Mouse (Mus musculus): ENCODE data around the gene Gm10160. TPM values are rescaled to one million over a fixed set of nuclear protein-coding genes. Genes with fewer than 3 reads are reported as not detected.

Gm10160 gene
- polyA plus RNA-seq, 1 experiment from 2014 or later = not detected

DNA sequence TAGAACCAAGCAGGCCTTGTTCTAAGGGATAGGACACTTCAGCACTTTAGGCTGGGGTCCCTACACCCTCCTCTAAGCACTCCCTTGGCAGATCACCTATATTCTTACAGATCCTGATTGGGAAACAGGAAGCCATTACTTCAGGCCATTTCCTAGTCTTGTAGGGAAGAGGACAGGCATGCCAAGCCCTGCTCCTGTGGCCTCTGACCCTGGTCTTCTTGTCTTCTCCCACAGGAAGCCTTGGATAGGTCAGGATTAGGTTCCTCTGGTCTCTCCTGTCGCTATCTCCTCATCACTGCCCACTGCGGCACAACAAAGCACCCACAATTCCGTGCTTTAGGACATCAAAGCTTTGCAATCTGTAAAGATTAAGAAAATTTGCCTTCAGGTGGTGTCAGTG lies 3.9 kb downstream of the Gm10160 start:
- H3K9me3 ChIP-seq (ENCODE audit: control insufficient read depth, low read length) = no peaks in the 10 kb centered on the region
- ATAC-seq (ENCODE audit: insufficient read depth, low FRiP score, low TSS enrichment) = no peak
- no peaks in the 10 kb centered on the region for H3K4me1 ChIP-seq (ENCODE audit: control insufficient read depth, insufficient read depth, low read length)
- H3K27me3 ChIP-seq (ENCODE audit: control insufficient read depth, insufficient read depth, low read length) = no peaks in the 10 kb centered on the region
- no peaks in the 10 kb centered on the region for H3K36me3 ChIP-seq (ENCODE audit: control insufficient read depth, insufficient read depth, low read length)
- 94% methylated on average over 3 of the region's 3 CpGs for WGBS
- no peak overlapping the region for H3K27ac ChIP-seq (ENCODE audit: low read depth, low read length)
- no peak overlapping the region for H3K4me3 ChIP-seq (ENCODE audit: low read depth, low read length)
- H3K9ac ChIP-seq (ENCODE audit: low read length) = no peak overlapping the region
- no peak for DNase-seq (ENCODE audit: low spot score)
- no peak overlapping the region for H3K4me2 ChIP-seq (ENCODE audit: low read depth)

DNA sequence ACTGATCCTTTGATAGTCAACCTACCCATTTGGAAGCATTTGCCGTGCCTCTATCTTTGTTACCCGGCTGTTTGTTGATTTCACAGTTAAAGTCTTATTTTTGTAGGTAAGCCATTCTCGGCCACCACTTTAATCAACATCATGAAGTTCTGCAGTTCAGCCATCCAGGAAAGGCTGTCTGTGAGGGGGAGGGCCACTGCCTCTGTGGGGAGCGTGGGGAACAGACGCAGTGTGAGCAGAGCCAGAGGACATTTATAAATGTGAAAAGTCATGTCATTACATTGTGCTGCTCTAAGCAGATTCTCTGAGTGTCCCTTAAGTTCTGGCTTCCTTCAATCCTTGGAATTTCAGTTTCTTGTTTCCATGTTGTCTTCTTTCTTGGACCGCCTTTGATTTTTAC lies 5.4 kb downstream of the Gm10160 start:
- DNase-seq (ENCODE audit: low spot score) = no peak
- Histone ChIP-seq H3K4me1 (ENCODE audit: control insufficient read depth, insufficient read depth, low read length) (no peaks in the 10 kb centered on the region), H3K27ac (ENCODE audit: low read depth, low read length) (no peak overlapping the region), H3K4me2 (ENCODE audit: low read depth) (no peak overlapping the region), H3K36me3 (ENCODE audit: control insufficient read depth, insufficient read depth, low read length) (no peaks in the 10 kb centered on the region), H3K27me3 (ENCODE audit: control insufficient read depth, insufficient read depth, low read length) (no peaks in the 10 kb centered on the region), H3K4me3 (ENCODE audit: low read depth, low read length) (no peak overlapping the region), H3K9me3 (ENCODE audit: control insufficient read depth, low read length) (no peaks in the 10 kb centered on the region), H3K9ac (ENCODE audit: low read length) (no peak overlapping the region)
- no peak for ATAC-seq (ENCODE audit: insufficient read depth, low FRiP score, low TSS enrichment)
- 85% methylated on average over 6 of the region's 6 CpGs for WGBS

DNA sequence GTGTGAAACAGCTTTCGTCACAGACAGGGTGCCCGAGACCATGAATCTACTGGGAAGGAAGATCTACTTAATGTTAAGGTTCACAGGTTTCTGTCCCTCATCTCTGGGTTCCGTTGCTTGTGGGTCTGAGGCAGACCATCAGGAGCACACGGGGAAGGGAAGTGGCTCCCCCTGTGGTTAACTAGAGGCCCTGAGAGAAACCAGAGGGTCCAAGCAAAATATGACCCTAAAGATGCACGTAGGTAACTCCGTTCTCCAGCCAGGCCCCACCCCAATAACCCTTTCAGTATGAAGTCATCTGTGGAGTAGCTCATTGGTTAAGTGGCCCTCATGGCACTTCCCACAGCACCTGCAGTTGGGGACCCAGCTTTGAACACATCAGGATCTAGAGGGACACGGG lies 6.0 kb downstream of the Gm10160 start:
- WGBS = 86% methylated on average over 7 of the region's 7 CpGs
- Histone ChIP-seq H3K4me2 (ENCODE audit: low read depth) (no peak overlapping the region), H3K36me3 (ENCODE audit: control insufficient read depth, insufficient read depth, low read length) (no peaks in the 10 kb centered on the region), H3K4me1 (ENCODE audit: control insufficient read depth, insufficient read depth, low read length) (no peaks in the 10 kb centered on the region), H3K9ac (ENCODE audit: low read length) (no peak overlapping the region), H3K27me3 (ENCODE audit: control insufficient read depth, insufficient read depth, low read length) (no peaks in the 10 kb centered on the region), H3K9me3 (ENCODE audit: control insufficient read depth, low read length) (no peaks in the 10 kb centered on the region), H3K4me3 (ENCODE audit: low read depth, low read length) (no peak overlapping the region), H3K27ac (ENCODE audit: low read depth, low read length) (no peak overlapping the region)
- no peak for DNase-seq (ENCODE audit: low spot score)
- ATAC-seq (ENCODE audit: insufficient read depth, low FRiP score, low TSS enrichment) = no peak

DNA sequence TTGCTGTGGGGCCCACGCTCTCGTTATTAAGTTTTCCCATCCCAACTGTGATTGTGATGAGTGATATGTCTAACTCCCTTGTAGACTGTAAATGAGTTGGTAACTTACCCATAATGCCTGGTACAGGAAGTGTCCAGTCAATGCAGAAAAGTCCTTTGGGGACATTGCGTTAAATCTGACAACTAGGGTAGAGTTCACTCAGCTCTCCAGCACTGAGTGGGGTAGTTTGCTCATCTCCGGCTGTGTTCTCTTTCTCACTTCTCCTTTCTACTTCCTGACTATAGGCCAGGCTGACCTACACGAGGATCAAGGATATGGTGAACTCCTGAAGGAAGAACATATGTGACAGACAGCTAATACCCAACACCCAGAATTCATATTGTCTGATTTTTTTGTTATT lies 6.4 kb downstream of the Gm10160 start:
- DNase-seq (ENCODE audit: low spot score) (no peak), ATAC-seq (ENCODE audit: insufficient read depth, low FRiP score, low TSS enrichment) (no peak)
- no peak overlapping the region for H3K4me3 ChIP-seq (ENCODE audit: low read depth, low read length)
- H3K4me1 ChIP-seq (ENCODE audit: control insufficient read depth, insufficient read depth, low read length) = no peaks in the 10 kb centered on the region
- no peaks in the 10 kb centered on the region for H3K36me3 ChIP-seq (ENCODE audit: control insufficient read depth, insufficient read depth, low read length)
- H3K9ac ChIP-seq (ENCODE audit: low read length) = no peak overlapping the region
- no peaks in the 10 kb centered on the region for H3K27me3 ChIP-seq (ENCODE audit: control insufficient read depth, insufficient read depth, low read length)
- H3K27ac ChIP-seq (ENCODE audit: low read depth, low read length) = no peak overlapping the region
- no peak overlapping the region for H3K4me2 ChIP-seq (ENCODE audit: low read depth)
- WGBS = 91% methylated on average over 5 of the region's 5 CpGs
- H3K9me3 ChIP-seq (ENCODE audit: control insufficient read depth, low read length) = no peaks in the 10 kb centered on the region

DNA sequence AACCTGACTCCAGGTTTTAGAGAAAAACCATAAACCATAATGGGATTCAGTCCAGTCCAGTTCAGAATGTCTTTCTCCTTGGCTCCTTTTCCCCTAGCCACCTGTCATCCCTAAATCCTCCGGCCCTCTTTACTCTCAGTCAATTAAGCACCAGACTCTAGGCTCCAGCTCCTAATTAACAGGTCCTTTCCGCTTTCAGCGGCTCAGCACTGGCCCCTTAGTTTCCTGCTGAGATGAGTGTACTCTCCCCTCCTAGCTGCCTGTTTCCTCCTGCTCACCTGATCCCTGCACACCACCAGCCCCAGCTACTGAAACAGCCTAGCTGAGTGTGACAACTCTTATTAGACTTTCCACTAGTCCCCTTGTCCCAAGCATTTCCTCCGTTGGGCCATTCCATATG lies 7.8 kb downstream of the Gm10160 start:
- Histone ChIP-seq H3K4me2 (ENCODE audit: low read depth) (no peak overlapping the region), H3K9ac (ENCODE audit: low read length) (no peak overlapping the region), H3K9me3 (ENCODE audit: control insufficient read depth, low read length) (no peaks in the 10 kb centered on the region), H3K36me3 (ENCODE audit: control insufficient read depth, insufficient read depth, low read length) (no peaks in the 10 kb centered on the region), H3K4me1 (ENCODE audit: control insufficient read depth, insufficient read depth, low read length) (no peaks in the 10 kb centered on the region), H3K27ac (ENCODE audit: low read depth, low read length) (no peak overlapping the region), H3K4me3 (ENCODE audit: low read depth, low read length) (no peak overlapping the region), H3K27me3 (ENCODE audit: control insufficient read depth, insufficient read depth, low read length) (no peaks in the 10 kb centered on the region)
- WGBS = 33% methylated on average over 4 of the region's 4 CpGs
- peak; percentile 7 for DNase-seq (ENCODE audit: low spot score)
- no peak for ATAC-seq (ENCODE audit: insufficient read depth, low FRiP score, low TSS enrichment)

DNA sequence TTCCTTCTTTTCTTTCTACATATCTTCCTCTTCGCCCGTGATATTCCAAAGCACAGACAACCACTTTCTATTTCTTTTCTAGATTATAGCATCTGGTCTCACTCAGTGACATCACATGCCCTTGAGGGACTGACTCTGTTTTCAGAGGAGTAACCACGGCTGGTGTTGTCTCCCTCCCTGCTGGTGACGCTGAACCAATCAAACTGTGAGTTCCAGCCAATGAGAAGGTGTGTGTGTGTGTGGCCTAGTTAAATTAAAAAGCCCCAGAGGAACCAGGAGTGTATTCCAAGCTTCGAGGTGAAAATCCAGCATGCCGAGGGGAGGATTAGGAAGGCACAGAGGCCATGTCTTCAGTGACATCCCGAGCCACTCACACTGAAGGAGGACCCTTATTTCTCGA lies 8.6 kb downstream of the Gm10160 start:
- no peak overlapping the region for H3K4me2 ChIP-seq (ENCODE audit: low read depth)
- DNase-seq (ENCODE audit: low spot score) = no peak
- no peak overlapping the region for H3K4me3 ChIP-seq (ENCODE audit: low read depth, low read length)
- 51% methylated on average over 8 of the region's 8 CpGs for WGBS
- no peaks in the 10 kb centered on the region for H3K9me3 ChIP-seq (ENCODE audit: control insufficient read depth, low read length)
- H3K4me1 ChIP-seq (ENCODE audit: control insufficient read depth, insufficient read depth, low read length) = no peaks in the 10 kb centered on the region
- H3K27ac ChIP-seq (ENCODE audit: low read depth, low read length) = no peak overlapping the region
- H3K27me3 ChIP-seq (ENCODE audit: control insufficient read depth, insufficient read depth, low read length) = no peaks in the 10 kb centered on the region
- no peak overlapping the region for H3K9ac ChIP-seq (ENCODE audit: low read length)
- no peaks in the 10 kb centered on the region for H3K36me3 ChIP-seq (ENCODE audit: control insufficient read depth, insufficient read depth, low read length)
- no peak for ATAC-seq (ENCODE audit: insufficient read depth, low FRiP score, low TSS enrichment)

DNA sequence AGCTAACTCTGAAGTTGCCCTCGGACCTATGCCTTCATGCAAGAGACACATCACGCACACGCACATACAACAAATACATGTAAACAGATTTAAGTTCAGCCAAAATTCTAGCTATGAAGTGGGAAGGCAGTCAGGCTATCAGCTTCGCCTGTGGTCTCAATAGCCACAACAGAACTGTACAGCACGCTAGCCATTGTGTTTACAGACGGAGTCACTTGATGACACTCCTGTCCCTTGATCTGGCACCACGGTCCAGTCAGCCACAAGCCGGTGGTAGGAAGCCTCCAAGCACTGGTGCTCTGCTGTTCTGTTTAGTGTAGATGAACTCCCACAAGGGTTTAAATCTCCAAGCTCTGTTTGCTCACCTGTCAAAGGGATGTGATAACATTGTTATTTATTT lies 9.6 kb downstream of the Gm10160 start:
- Histone ChIP-seq H3K27ac (ENCODE audit: low read depth, low read length) (no peak overlapping the region), H3K4me2 (ENCODE audit: low read depth) (no peak overlapping the region), H3K36me3 (ENCODE audit: control insufficient read depth, insufficient read depth, low read length) (no peaks in the 10 kb centered on the region), H3K4me1 (ENCODE audit: control insufficient read depth, insufficient read depth, low read length) (no peaks in the 10 kb centered on the region), H3K9ac (ENCODE audit: low read length) (no peak overlapping the region), H3K9me3 (ENCODE audit: control insufficient read depth, low read length) (no peaks in the 10 kb centered on the region), H3K4me3 (ENCODE audit: low read depth, low read length) (no peak overlapping the region), H3K27me3 (ENCODE audit: control insufficient read depth, insufficient read depth, low read length) (no peaks in the 10 kb centered on the region)
- WGBS = 87% methylated on average over 8 of the region's 8 CpGs
- no peak for ATAC-seq (ENCODE audit: insufficient read depth, low FRiP score, low TSS enrichment)
- DNase-seq (ENCODE audit: low spot score) = no peak

DNA sequence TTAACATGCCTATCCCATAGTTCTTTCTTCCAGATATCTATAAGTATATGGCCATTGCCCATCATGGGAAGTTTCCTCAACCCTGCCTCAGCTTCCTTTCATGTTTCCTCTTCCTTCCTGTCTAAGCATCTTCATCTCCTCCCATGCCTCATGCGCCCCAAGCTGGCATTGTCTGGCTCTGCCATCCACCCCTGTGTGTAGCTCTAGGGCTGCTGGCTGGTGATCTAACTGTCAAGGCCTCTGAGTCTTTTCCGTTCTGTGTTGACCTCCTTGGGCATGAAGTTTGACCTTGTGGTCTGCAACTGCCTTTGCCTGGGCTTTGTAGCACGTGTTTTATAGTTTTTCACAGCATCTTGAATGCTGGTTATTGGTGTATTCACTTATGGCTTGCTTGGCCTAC lies 10.3 kb downstream of the Gm10160 start:
- Histone ChIP-seq H3K9ac (ENCODE audit: low read length) (no peak overlapping the region), H3K9me3 (ENCODE audit: control insufficient read depth, low read length) (no peaks in the 10 kb centered on the region), H3K27ac (ENCODE audit: low read depth, low read length) (no peak overlapping the region), H3K36me3 (ENCODE audit: control insufficient read depth, insufficient read depth, low read length) (no peaks in the 10 kb centered on the region), H3K27me3 (ENCODE audit: control insufficient read depth, insufficient read depth, low read length) (no peaks in the 10 kb centered on the region), H3K4me3 (ENCODE audit: low read depth, low read length) (no peak overlapping the region), H3K4me1 (ENCODE audit: control insufficient read depth, insufficient read depth, low read length) (no peaks in the 10 kb centered on the region), H3K4me2 (ENCODE audit: low read depth) (no peak overlapping the region)
- WGBS = 85% methylated on average over 3 of the region's 3 CpGs
- ATAC-seq (ENCODE audit: insufficient read depth, low FRiP score, low TSS enrichment) (no peak), DNase-seq (ENCODE audit: low spot score) (no peak)

DNA sequence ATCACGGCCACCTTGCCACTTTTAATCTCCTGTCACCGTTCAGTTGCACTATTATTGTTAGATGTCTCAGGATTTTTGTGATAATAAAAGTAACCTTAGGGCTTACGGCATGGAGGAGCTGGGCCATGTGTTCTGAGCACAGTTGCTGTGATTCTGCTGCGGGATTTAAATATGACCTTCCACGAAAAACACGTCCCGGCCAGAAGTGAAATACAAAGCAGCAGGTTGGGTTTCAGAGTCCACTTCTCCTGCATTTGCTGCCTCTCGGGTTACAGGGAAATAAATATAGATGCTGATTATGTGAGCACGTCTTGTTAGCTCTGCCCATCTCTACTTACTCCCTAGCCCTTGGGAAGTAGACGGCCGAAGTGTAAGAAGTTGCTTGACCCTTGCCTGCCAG lies 10.8 kb downstream of the Gm10160 start:
- Histone ChIP-seq H3K4me1 (ENCODE audit: control insufficient read depth, insufficient read depth, low read length) (no peaks in the 10 kb centered on the region), H3K36me3 (ENCODE audit: control insufficient read depth, insufficient read depth, low read length) (no peaks in the 10 kb centered on the region), H3K9me3 (ENCODE audit: control insufficient read depth, low read length) (no peaks in the 10 kb centered on the region), H3K4me3 (ENCODE audit: low read depth, low read length) (no peak overlapping the region), H3K27ac (ENCODE audit: low read depth, low read length) (no peak overlapping the region), H3K4me2 (ENCODE audit: low read depth) (no peak overlapping the region), H3K27me3 (ENCODE audit: control insufficient read depth, insufficient read depth, low read length) (no peaks in the 10 kb centered on the region), H3K9ac (ENCODE audit: low read length) (no peak overlapping the region)
- DNase-seq (ENCODE audit: low spot score) = no peak
- ATAC-seq (ENCODE audit: insufficient read depth, low FRiP score, low TSS enrichment) = no peak
- 83% methylated on average over 11 of the region's 11 CpGs for WGBS

Measured in neural tube, embryonic 11.5 days (tissue).